Mouse (Mus musculus): ENCODE results near the gene March6. TPM values are rescaled to one million over a fixed set of nuclear protein-coding genes. Genes with fewer than 3 reads are reported as not detected.

The March6 gene
- polyA plus RNA-seq, 1 experiment from 2014 or later, result 42.4 TPM

- Histone ChIP-seq H3K4me2 (replicated peaks; ENCODE audit: low read depth, low read length) (peak overlapping the region; percentile 61), H3K36me3 (ENCODE audit: control insufficient read depth, insufficient read depth, low read length) (no peaks in the 10 kb centered on the region), H3K9me3 (ENCODE audit: control insufficient read depth, low read length) (no peaks in the 10 kb centered on the region), H3K9ac (ENCODE audit: low read depth, low read length) (peak overlapping the region; percentile 95), H3K4me3 (ENCODE audit: low read length) (peak overlapping the region; percentile 73), H3K27ac (ENCODE audit: low read depth, low read length) (peak overlapping the region; percentile 98), H3K4me1 (ENCODE audit: control insufficient read depth, insufficient read depth, low read length) (peaks cover 7% of the 10 kb centered on the region; the same call in 1 of the 2 replicates), H3K27me3 (ENCODE audit: control insufficient read depth, insufficient read depth, low read length) (no peaks in the 10 kb centered on the region)
- 1% methylated on average over 55 of the region's 56 CpGs for WGBS
- ATAC-seq (ENCODE audit: low FRiP score, low TSS enrichment), result peak; percentile 58
Observed at GRCm38 (mm10) chr15:31529811-31530658, 818 bp downstream of the March6 start.

- Histone ChIP-seq H3K9me3 (ENCODE audit: control insufficient read depth, low read length) (no peaks in the 10 kb centered on the region), H3K4me1 (ENCODE audit: control insufficient read depth, insufficient read depth, low read length) (peaks cover 7% of the 10 kb centered on the region; the same call in 1 of the 2 replicates), H3K36me3 (ENCODE audit: control insufficient read depth, insufficient read depth, low read length) (no peaks in the 10 kb centered on the region), H3K27me3 (ENCODE audit: control insufficient read depth, insufficient read depth, low read length) (no peaks in the 10 kb centered on the region), H3K4me2 (replicated peaks; ENCODE audit: low read depth, low read length) (peak overlapping the region; percentile 61), H3K27ac (ENCODE audit: low read depth, low read length) (no peak overlapping the region), H3K4me3 (ENCODE audit: low read length) (peak overlapping the region; percentile 73), H3K9ac (ENCODE audit: low read depth, low read length) (0 out of 2 replicates have a peak overlapping the region, but pooled peaks have one; percentile 31)
- WGBS, result 41% methylated on average over 6 of the region's 6 CpGs
- ATAC-seq (ENCODE audit: low FRiP score, low TSS enrichment), result no peak
Observed at GRCm38 (mm10) chr15:31529103-31529502, 1.8 kb downstream of the March6 start.

- no peak overlapping the region for H3K4me2 ChIP-seq (replicated peaks; ENCODE audit: low read depth, low read length)
- no peak overlapping the region for H3K27ac ChIP-seq (ENCODE audit: low read depth, low read length)
- ATAC-seq (ENCODE audit: low FRiP score, low TSS enrichment), result no peak
- no peaks in the 10 kb centered on the region for H3K9me3 ChIP-seq (ENCODE audit: control insufficient read depth, low read length)
- no peaks in the 10 kb centered on the region for H3K36me3 ChIP-seq (ENCODE audit: control insufficient read depth, insufficient read depth, low read length)
- H3K9ac ChIP-seq (ENCODE audit: low read depth, low read length), result no peak overlapping the region
- H3K4me3 ChIP-seq (ENCODE audit: low read length), result no peak overlapping the region
- peaks cover 7% of the 10 kb centered on the region; the same call in 1 of the 2 replicates for H3K4me1 ChIP-seq (ENCODE audit: control insufficient read depth, insufficient read depth, low read length)
- WGBS, result 85% methylated on average over 4 of the region's 4 CpGs
- H3K27me3 ChIP-seq (ENCODE audit: control insufficient read depth, insufficient read depth, low read length), result no peaks in the 10 kb centered on the region
Observed at GRCm38 (mm10) chr15:31528477-31528876, 2.4 kb downstream of the March6 start.

- H3K4me1 ChIP-seq (ENCODE audit: control insufficient read depth, insufficient read depth, low read length), result peaks cover 7% of the 10 kb centered on the region; the same call in 1 of the 2 replicates
- H3K27me3 ChIP-seq (ENCODE audit: control insufficient read depth, insufficient read depth, low read length), result no peaks in the 10 kb centered on the region
- no peak overlapping the region for H3K4me3 ChIP-seq (ENCODE audit: low read length)
- 86% methylated on average over 1 of the region's 1 CpGs for WGBS
- no peak overlapping the region for H3K4me2 ChIP-seq (replicated peaks; ENCODE audit: low read depth, low read length)
- H3K36me3 ChIP-seq (ENCODE audit: control insufficient read depth, insufficient read depth, low read length), result no peaks in the 10 kb centered on the region
- H3K9ac ChIP-seq (ENCODE audit: low read depth, low read length), result no peak overlapping the region
- H3K27ac ChIP-seq (ENCODE audit: low read depth, low read length), result no peak overlapping the region
- no peaks in the 10 kb centered on the region for H3K9me3 ChIP-seq (ENCODE audit: control insufficient read depth, low read length)
- ATAC-seq (ENCODE audit: low FRiP score, low TSS enrichment), result no peak
Observed at GRCm38 (mm10) chr15:31526463-31526862, 4.4 kb downstream of the March6 start.

GRCm38 (mm10) chr15:31519000-31519399 lies 11.9 kb downstream of the March6 start:
- no peak for ATAC-seq (ENCODE audit: low FRiP score, low TSS enrichment)

GRCm38 (mm10) chr15:31518371-31518770 lies 12.5 kb downstream of the March6 start:
- 91% methylated on average over 2 of the region's 2 CpGs for WGBS
- Histone ChIP-seq H3K4me1 (ENCODE audit: control insufficient read depth, insufficient read depth, low read length) (no peaks in the 10 kb centered on the region), H3K27ac (ENCODE audit: low read depth, low read length) (no peak overlapping the region)

More at GRCm38 (mm10) chr15:31519000-31519399, 11.9 kb downstream of the March6 start:
- Histone ChIP-seq H3K9me3 (ENCODE audit: control insufficient read depth, low read length) (no peaks in the 10 kb centered on the region), H3K4me3 (ENCODE audit: low read length) (no peak overlapping the region), H3K27me3 (ENCODE audit: control insufficient read depth, insufficient read depth, low read length) (no peaks in the 10 kb centered on the region), H3K4me1 (ENCODE audit: control insufficient read depth, insufficient read depth, low read length) (no peaks in the 10 kb centered on the region), H3K27ac (ENCODE audit: low read depth, low read length) (no peak overlapping the region), H3K4me2 (replicated peaks; ENCODE audit: low read depth, low read length) (no peak overlapping the region), H3K36me3 (ENCODE audit: control insufficient read depth, insufficient read depth, low read length) (no peaks in the 10 kb centered on the region), H3K9ac (ENCODE audit: low read depth, low read length) (no peak overlapping the region)
- WGBS, result 85% methylated on average over 5 of the region's 5 CpGs

GRCm38 (mm10) chr15:31517186-31517585 lies 13.7 kb downstream of the March6 start:
- Histone ChIP-seq H3K9ac (ENCODE audit: low read depth, low read length) (no peak overlapping the region), H3K4me2 (replicated peaks; ENCODE audit: low read depth, low read length) (no peak overlapping the region), H3K4me3 (ENCODE audit: low read length) (no peak overlapping the region), H3K27me3 (ENCODE audit: control insufficient read depth, insufficient read depth, low read length) (no peaks in the 10 kb centered on the region), H3K4me1 (ENCODE audit: control insufficient read depth, insufficient read depth, low read length) (no peaks in the 10 kb centered on the region), H3K27ac (ENCODE audit: low read depth, low read length) (no peak overlapping the region), H3K36me3 (ENCODE audit: control insufficient read depth, insufficient read depth, low read length) (no peaks in the 10 kb centered on the region), H3K9me3 (ENCODE audit: control insufficient read depth, low read length) (no peaks in the 10 kb centered on the region)
- no peak for ATAC-seq (ENCODE audit: low FRiP score, low TSS enrichment)
- WGBS, result 93% methylated on average over 1 of the region's 1 CpGs

More at GRCm38 (mm10) chr15:31518371-31518770, 12.5 kb downstream of the March6 start:
- Histone ChIP-seq H3K9ac (ENCODE audit: low read depth, low read length) (no peak overlapping the region), H3K4me3 (ENCODE audit: low read length) (no peak overlapping the region), H3K9me3 (ENCODE audit: control insufficient read depth, low read length) (no peaks in the 10 kb centered on the region), H3K27me3 (ENCODE audit: control insufficient read depth, insufficient read depth, low read length) (no peaks in the 10 kb centered on the region), H3K4me2 (replicated peaks; ENCODE audit: low read depth, low read length) (no peak overlapping the region), H3K36me3 (ENCODE audit: control insufficient read depth, insufficient read depth, low read length) (no peaks in the 10 kb centered on the region)
- ATAC-seq (ENCODE audit: low FRiP score, low TSS enrichment), result no peak

GRCm38 (mm10) chr15:31511795-31512194 lies 19.1 kb downstream of the March6 start:
- no peak overlapping the region for H3K4me3 ChIP-seq (ENCODE audit: low read length)
- H3K27me3 ChIP-seq (ENCODE audit: control insufficient read depth, insufficient read depth, low read length), result no peaks in the 10 kb centered on the region
- H3K36me3 ChIP-seq (ENCODE audit: control insufficient read depth, insufficient read depth, low read length), result no peaks in the 10 kb centered on the region
- no peak overlapping the region for H3K27ac ChIP-seq (ENCODE audit: low read depth, low read length)
- H3K9ac ChIP-seq (ENCODE audit: low read depth, low read length), result no peak overlapping the region
- H3K4me2 ChIP-seq (replicated peaks; ENCODE audit: low read depth, low read length), result no peak overlapping the region
- ATAC-seq (ENCODE audit: low FRiP score, low TSS enrichment), result no peak
- H3K9me3 ChIP-seq (ENCODE audit: control insufficient read depth, low read length), result no peaks in the 10 kb centered on the region
- 87% methylated on average over 1 of the region's 1 CpGs for WGBS
- H3K4me1 ChIP-seq (ENCODE audit: control insufficient read depth, insufficient read depth, low read length), result no peaks in the 10 kb centered on the region

- no peaks in the 10 kb centered on the region for H3K4me1 ChIP-seq (ENCODE audit: control insufficient read depth, insufficient read depth, low read length)
- no peak for ATAC-seq (ENCODE audit: low FRiP score, low TSS enrichment)
- no peaks in the 10 kb centered on the region for H3K36me3 ChIP-seq (ENCODE audit: control insufficient read depth, insufficient read depth, low read length)
- H3K4me3 ChIP-seq (ENCODE audit: low read length), result no peak overlapping the region
- H3K9ac ChIP-seq (ENCODE audit: low read depth, low read length), result no peak overlapping the region
- H3K27me3 ChIP-seq (ENCODE audit: control insufficient read depth, insufficient read depth, low read length), result no peaks in the 10 kb centered on the region
- H3K4me2 ChIP-seq (replicated peaks; ENCODE audit: low read depth, low read length), result no peak overlapping the region
- no peak overlapping the region for H3K27ac ChIP-seq (ENCODE audit: low read depth, low read length)
- H3K9me3 ChIP-seq (ENCODE audit: control insufficient read depth, low read length), result no peaks in the 10 kb centered on the region
Observed at GRCm38 (mm10) chr15:31511406-31511771, 19.5 kb downstream of the March6 start.
